Mouse (Mus musculus) embryo, embryonic 11 days (tissue): ENCODE results near the gene Cisd1.

Experiments used
- DNase-seq: peaks from one replicate; pipeline ENCODE4 v3.0.0-alpha.2; 2015

The Cisd1 gene

GRCm38 (mm10) chr10:71348637-71349280 is 4.0 kb upstream of the Cisd1 start:
- peak; percentile 51 for DNase-seq

DNA sequence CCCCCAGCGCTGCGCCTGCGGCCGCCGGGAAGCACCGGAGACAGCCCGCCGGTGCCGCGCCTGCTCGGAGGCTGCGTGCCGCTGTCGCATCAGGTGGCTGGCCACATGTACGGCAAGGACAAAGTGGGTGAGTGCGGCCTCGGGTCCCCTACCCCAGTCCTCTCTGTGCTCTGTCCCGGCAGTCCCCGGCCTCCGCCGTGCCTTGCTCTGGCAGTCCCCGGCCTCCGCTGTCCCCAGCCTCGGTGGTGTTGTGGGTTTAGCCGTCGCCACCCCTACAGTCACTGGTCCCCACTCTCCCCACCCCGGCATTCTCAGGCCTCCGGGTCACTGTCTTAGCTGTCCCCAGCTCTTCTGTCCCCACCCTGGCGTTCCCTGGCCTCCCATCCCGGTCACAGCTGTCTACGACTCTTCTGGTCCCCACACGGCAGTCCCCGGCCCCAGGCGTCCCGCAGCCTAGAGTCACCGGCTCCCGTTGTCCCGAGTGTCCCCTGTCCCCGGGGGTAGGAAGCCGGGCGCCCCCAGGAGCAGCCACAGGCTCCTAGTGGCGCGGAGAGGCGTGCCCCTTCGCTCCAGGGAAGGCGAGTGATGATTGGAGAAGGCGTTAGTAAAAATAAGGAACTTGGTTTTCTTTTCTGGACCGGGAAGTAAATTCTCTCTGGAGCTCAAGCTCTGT is 3.3 kb upstream of the Cisd1 start:
- peak; percentile 55 for DNase-seq

GRCm38 (mm10) chr10:71347509-71347949 is 2.8 kb upstream of the Cisd1 start, which contains the start of gene Ipmk:
Ipmk (plus strand) TSS chr10:71347763.
- DNase-seq: peak; percentile 97

GRCm38 (mm10) chr10:71346722-71347508 is 2.2 kb upstream of the Cisd1 start:
- DNase-seq: no peak

DNA sequence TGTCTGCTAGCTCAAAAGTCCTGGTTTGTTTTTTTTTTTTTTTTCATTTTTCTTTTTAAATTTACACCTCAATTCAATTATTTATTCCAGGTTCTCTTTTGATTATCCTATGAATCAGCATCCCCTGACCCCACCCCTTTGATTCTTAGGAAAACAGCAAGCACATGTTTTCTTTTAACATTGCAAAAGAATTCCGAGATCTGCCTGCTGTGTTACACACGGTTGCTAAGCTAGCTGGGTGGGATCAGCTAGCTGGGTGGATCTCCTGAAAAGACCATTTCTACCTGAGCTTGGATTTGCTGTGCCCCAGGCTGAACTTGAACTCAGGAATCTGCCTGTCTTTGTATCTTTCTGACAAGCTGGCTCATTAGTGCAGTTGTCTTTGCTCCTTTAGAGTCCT is 1.4 kb upstream of the Cisd1 start:
- DNase-seq: no peak

DNA sequence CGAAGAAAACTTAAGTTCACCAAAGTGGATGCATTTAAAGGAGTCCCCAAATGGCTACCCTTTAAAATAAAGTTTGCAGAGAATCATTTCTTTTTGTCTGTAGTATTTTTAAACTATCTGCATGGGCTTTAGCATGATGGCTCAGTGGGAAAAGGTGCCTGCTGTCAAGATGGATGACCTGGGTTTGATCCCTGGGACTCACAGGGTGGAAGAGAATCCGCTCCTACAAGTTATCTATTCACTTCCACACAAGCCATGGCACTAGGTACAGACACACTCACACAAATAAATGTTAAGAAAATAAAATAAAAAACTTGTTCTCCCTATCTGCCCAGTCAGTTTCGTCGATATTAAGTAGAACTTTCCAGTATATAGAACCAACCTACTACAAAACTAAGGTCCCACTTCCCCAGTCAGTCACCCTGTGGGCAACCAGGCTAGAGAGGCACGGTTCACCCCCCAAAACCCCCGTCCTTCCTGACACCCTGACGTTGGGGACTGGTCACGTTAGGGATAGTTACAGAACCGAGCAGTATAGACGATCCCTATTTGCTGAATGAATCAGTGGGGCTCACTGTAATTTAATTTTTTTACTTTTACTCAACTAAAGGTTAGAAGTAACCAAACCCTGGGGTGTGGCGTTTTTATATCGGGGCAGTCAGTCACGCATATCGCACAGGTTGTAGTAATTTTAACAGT is 1.0 kb downstream of the Cisd1 start:
- DNase-seq: no peak

- DNase-seq: no peak
These were observed 1.6 kb downstream of the Cisd1 start for GRCm38 (mm10) chr10:71343130-71343529.

GRCm38 (mm10) chr10:71342030-71342805 is 2.5 kb downstream of the Cisd1 start:
- DNase-seq: no peak

DNA sequence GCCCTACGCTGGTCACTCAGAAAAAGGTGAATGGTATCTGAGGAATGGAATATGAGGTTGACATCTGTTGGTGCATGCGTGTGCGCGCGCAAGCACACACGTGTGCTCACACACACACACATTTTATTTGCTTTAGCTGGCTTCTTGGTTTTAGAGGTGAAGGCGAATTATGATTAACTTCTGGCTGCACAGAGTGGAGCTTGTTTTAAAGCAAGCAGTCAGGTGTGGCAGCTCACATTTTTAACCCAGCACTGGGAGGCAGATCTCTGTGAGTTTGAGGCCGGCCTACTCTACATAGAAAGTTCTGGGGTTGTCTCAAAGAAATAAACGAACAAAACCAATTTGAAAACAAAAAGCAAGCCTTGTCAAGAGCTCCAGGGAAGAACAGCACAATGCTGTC is 3.5 kb downstream of the Cisd1 start:
- no peak for DNase-seq

DNA sequence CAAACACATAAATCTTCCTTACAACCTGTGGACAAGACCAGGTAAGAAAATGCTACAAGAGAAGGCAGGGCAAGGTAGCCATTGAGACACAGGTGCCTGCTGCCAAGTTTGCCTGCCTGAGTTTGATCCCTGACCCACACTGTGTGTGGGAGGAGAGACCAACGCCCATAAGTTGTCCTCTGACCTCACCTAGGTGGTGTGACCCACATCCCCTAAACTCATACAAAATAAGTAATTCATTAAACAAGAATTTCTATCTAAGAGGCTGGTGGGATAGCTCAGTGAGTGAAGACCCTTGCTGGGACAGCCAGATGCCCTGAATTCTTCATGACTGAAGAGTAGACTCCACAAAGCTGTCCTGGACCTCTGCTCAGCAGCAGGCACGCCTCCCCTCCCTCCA is 4.6 kb downstream of the Cisd1 start:
- no peak for DNase-seq

DNA sequence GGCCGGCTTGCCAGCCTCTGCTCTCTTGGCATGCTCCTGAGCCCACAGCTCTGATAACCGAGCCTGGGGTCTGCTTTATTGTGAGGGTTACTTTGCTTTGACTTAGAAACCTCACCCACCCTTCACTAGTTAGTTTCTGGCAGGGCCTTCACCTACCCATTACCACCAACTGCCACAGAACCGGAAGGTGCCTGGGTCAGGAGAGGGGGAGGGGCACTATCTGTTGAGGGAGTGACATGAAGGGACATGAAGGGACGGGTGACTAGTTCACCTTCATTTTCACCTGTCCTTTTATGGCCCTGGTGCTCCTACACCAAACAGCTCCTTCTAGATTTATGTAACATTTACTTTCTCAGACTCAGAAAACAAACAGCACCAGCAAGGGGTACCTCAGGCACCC is 5.3 kb downstream of the Cisd1 start:
- no peak for DNase-seq

DNA sequence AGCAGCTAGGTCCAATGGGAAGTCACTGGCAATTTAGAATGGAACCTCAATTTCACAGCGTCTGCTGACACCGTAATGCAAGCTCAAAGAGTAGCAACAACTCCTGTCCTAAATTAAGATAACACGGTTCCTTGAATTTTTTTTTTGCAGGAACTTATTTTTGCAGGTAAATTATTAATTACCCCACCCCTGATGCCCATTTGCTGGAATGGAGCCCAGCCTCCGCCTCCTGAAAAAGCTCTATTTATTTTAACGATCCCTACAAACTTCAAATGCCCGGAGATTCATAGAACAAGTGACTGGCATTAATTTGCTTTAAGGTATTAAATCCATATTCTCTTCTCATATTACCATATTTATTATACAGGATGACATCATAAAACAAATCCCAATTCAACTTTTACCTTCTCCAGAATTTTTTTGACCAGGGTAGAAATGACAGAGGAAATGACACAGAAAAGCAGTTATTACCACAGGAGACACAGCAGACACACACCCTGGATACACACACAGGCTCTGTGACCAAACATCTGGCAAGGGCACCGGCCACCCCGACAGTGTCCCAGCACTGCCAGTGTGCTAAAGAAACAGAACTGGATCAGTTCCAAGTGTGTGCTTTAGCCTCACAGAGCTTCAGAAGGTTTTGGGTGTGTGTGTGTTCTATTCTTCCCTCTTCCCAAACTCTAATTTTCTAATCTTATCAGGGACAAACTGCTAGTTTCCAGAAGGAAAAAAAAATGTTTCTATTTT is 6.4 kb downstream of the Cisd1 start:
- no peak for DNase-seq

DNA sequence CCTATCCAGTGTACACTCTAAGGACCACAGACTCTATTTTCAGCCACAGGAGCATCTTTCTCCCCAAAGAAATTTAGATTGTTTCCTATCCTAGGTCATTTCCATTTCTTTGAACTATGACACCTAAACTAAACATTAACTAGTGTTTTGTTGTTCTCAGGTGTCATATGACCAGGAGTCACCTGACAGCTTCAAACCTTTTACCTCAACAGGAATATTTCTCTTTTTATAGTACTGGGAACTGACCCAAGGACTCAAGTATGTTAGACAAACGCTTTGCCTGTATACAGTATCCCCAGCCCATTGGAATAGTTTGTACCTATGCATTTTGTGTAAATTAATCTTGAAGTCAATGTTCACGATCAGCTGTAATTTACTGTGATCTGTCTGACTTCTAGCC is 7.0 kb downstream of the Cisd1 start:
- no peak for DNase-seq

DNA sequence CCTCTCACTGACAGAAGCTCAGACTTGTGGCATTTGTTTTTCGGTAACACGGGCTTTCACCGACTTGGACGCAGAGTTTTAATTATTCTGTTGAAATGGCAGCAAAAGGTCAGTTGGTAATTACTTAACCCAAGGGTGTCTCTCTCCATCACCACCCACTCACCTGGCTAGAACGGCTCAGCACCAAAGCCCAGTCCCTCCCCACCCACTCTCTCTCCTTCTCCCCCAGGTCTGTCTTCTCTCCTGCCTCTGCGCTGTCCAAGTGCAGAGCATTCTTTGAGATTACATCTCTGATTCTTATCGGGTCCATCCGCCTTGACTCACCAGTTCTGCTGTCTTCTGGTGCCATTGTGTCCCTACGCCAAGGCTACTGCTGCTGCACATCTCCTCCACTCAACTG is 11.9 kb downstream of the Cisd1 start:
- DNase-seq: no peak

DNA sequence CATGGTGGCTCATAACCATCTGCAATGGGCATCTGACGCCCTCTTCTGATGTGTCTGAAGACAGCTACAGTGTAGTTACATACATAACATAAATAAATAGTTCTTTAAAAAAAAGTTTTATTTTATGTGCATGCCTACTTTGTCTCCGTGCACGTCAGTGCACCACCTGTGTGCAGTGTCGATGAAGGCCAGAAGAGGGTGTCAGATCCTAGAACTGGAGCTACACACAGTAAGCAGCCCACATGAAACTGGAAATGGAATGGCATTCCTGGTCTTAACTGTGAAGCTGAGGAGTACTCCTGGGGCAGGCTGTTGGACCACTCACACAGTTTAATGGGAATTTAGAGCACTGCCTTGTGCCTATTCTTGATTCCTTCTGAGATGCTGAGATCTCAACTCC is 12.4 kb downstream of the Cisd1 start:
- DNase-seq: no peak

- DNase-seq: no peak
These were observed 12.8 kb downstream of the Cisd1 start for GRCm38 (mm10) chr10:71331908-71332307.

- no peak for DNase-seq
These were observed 14.7 kb downstream of the Cisd1 start for GRCm38 (mm10) chr10:71330070-71330469.

GRCm38 (mm10) chr10:71329295-71329694 is 15.5 kb downstream of the Cisd1 start:
- no peak for DNase-seq

DNA sequence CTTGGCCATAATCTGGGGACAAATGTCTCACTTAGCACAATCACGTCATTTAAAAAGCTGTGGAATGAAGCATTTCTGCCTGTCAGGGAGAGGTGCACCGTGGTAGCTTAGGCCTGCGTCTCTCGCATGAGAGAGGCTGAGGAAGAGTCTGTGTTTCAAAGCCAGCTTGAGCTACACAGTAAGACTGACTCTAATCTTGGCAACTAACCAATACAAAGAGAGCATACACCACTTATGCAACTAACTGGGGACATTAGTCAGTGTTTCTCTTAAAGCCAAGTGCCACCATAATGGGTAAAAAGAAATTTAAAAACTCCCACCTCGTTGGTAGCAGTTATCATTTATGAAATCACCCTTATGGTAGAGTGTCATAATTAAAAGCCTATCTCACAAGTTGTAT is 15.9 kb downstream of the Cisd1 start:
- no peak for DNase-seq

DNA sequence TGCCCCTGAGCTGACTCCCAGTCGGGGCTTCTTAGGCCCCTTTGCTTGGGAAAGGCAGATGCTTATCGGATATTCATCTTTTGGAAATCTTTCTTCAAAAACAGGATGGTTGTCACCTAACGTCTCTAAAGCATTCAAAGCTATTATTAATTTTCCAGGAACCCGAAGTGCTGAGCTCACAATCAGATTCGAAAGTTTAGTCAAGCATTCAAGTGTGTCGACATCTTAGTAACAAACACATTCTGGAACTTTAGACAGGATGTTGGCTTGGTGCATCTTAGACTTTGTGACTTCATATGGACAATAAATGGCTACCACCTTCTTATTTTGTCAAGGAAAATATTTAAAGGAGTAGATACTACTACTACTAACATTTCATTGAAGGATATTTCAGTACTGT is 16.4 kb downstream of the Cisd1 start:
- no peak for DNase-seq

- DNase-seq: no peak
These were observed 17.4 kb downstream of the Cisd1 start for GRCm38 (mm10) chr10:71327386-71327785.

- DNase-seq: peak; percentile 78
These were observed 18.0 kb downstream of the Cisd1 start for GRCm38 (mm10) chr10:71326789-71327188.
